8 mouse cellular contexts compared by ENCODE assay signal in the genomic region with DNA sequence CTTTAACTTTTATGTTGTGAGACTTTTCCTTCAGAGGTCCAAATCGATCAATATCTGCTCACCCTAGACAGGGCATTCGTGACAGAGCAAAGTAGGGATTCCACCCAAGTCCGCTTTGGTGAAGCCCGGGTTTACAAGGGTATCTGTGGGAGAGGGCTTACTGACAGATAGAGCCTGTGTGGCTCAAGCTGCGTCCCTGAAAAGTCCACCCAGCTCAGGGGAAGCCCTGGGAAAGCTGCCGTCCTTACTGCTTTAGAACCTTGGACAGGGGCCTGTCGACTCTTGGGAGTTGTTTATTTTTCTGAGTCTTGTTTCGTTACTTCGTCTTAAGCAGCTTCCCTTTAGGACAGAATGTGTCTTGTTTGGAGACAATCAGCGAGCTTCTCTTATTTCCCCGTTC. TPM values are rescaled to one million over a fixed set of nuclear protein-coding genes. Genes with fewer than 3 reads are reported as not detected.
DNase-seq lines count a peak whose midpoint lies in the region; ATAC-seq lines count a peak whose summit lies in the region.

No protein-coding gene starts in this region.

- no peaks in the 10 kb centered on the region for H3K9me3 ChIP-seq in limb, embryonic 12.5 days
- H3K9me3 ChIP-seq in neural tube, embryonic 14.5 days (ENCODE audit: control insufficient read depth, low read length): no peaks in the 10 kb centered on the region

- 9% methylated on average over 11 of the region's 11 CpGs for WGBS in limb, embryonic 12.5 days
- 11% methylated on average over 11 of the region's 11 CpGs for WGBS in neural tube, embryonic 14.5 days

- H3K4me1 ChIP-seq in limb, embryonic 12.5 days (replicated peaks): no peaks in the 10 kb centered on the region; the same call in 1 of the 2 replicates
- peaks cover 4% of the 10 kb centered on the region; the same call in 1 of the 2 replicates for H3K4me1 ChIP-seq in neural tube, embryonic 14.5 days (ENCODE audit: control insufficient read depth, insufficient read depth, low read length)

- H3K27ac ChIP-seq in limb, embryonic 12.5 days: no peak overlapping the region
- no peak overlapping the region for H3K27ac ChIP-seq in neural tube, embryonic 14.5 days (ENCODE audit: low read depth, low read length)

- DNase-seq in cerebellum, adult 9-11 months: peak; percentile 9
- no peak for DNase-seq in cerebellum, adult 9-10 months
- DNase-seq in Muller cell, postnatal 12 days (ENCODE audit: inconsistent ontology term): peak; percentile 1
- DNase-seq in forelimb bud, embryonic 11.5 days (ENCODE audit: low read depth, low spot score): peak; percentile 8
- DNase-seq in gastrocnemius, postnatal 14 days: no peak
- DNase-seq in layer of hippocampus, adult 9-11 months: no peak

- no peaks in the 10 kb centered on the region for H3K36me3 ChIP-seq in limb, embryonic 12.5 days
- no peaks in the 10 kb centered on the region for H3K36me3 ChIP-seq in neural tube, embryonic 14.5 days (ENCODE audit: control insufficient read depth, insufficient read depth, low read length)

- intact Hi-C loops in gastrocnemius, postnatal 14 days (cut with DNase I; ENCODE audit: low total_unique reads): no loop called here

- peak overlapping the region; percentile 95 for H3K4me2 ChIP-seq in limb, embryonic 12.5 days
- H3K4me2 ChIP-seq in neural tube, embryonic 14.5 days (ENCODE audit: low read depth, low read length): peak overlapping the region; percentile 92; the same call in 1 of the 2 replicates

- peaks cover 36% of the 10 kb centered on the region for H3K27me3 ChIP-seq in limb, embryonic 12.5 days
- H3K27me3 ChIP-seq in neural tube, embryonic 14.5 days (ENCODE audit: control insufficient read depth, insufficient read depth, low read length): no peaks in the 10 kb centered on the region; the same call in 1 of the 2 replicates

- H3K9ac ChIP-seq in limb, embryonic 12.5 days (replicated peaks): no peak overlapping the region
- H3K9ac ChIP-seq in neural tube, embryonic 14.5 days (replicated peaks; ENCODE audit: low read depth, low read length): no peak overlapping the region

- H3K4me3 ChIP-seq in limb, embryonic 12.5 days (replicated peaks): no peak overlapping the region
- H3K4me3 ChIP-seq in neural tube, embryonic 14.5 days (ENCODE audit: low read depth, low read length): peak overlapping the region; percentile 81; the same call in 1 of the 2 replicates

- ATAC-seq in limb, embryonic 12.5 days (ENCODE audit: insufficient number of reproducible peaks, insufficient read depth, low FRiP score, low TSS enrichment, low read depth): no peak
- ATAC-seq in neural tube, embryonic 14.5 days (ENCODE audit: low read depth): no peak

RNA-seq across cellular contexts. Expression of a gene that starts 1.0 kb away (rescaled TPM):
- polyA plus RNA-seq in limb, embryonic 12.5 days (2016; fragmentation: Nextera tagmentation; extraction: Ambion mirVana): 1.3 and 1.4 TPM in 2 replicates
- 1.6 and 2.5 TPM in 2 replicates for polyA plus RNA-seq in neural tube, embryonic 14.5 days (2014; fragmentation: Nextera tagmentation; extraction: Ambion mirVana)
- total RNA-seq in gastrocnemius, postnatal 14 days (2021): under 1 TPM; 0.22 to 0.25 TPM

RNA-seq across cellular contexts. Expression of a gene that starts 26.2 kb away (rescaled TPM):
- polyA plus RNA-seq in limb, embryonic 12.5 days (2016; fragmentation: Nextera tagmentation; extraction: Ambion mirVana): 56.0 and 56.1 TPM in 2 replicates
- polyA plus RNA-seq in neural tube, embryonic 14.5 days (2014; fragmentation: Nextera tagmentation; extraction: Ambion mirVana): 3.1 and 4.2 TPM in 2 replicates
- 1 to 10 TPM; 2.2 to 2.3 TPM for total RNA-seq in gastrocnemius, postnatal 14 days (2021)

Comparison
In these comparisons a context has a peak if more than half of its experiments do, and no peak if none do; other contexts are left out.
1. DNase-seq: peak in cerebellum, adult 9-11 months (single experiment), Muller cell, postnatal 12 days (single experiment) and forelimb bud, embryonic 11.5 days (single experiment); none in cerebellum, adult 9-10 months (single experiment), gastrocnemius, postnatal 14 days (single experiment) and layer of hippocampus, adult 9-11 months (single experiment).
2. RNA of a gene that starts 26.2 kb away (polyA plus RNA-seq): 56.0 to 56.1 TPM in limb, embryonic 12.5 days; 3.1 to 4.2 TPM in neural tube, embryonic 14.5 days; every median in the first group is over 10 times any median in the second.